Mouse (Mus musculus): ENCODE data around the gene Trim66. TPM values are rescaled to one million over a fixed set of nuclear protein-coding genes. Genes with fewer than 3 reads are reported as not detected.

Trim66 gene
- polyA plus RNA-seq, 1 experiment from 2014 or later = 5.6 TPM

Small RNA genes lying within 50 kb of the gene (microRNA-seq; reads per million reads assigned to microRNA genes)
- gene Gm47284 (ENCODE audit: borderline number of aligned reads) = not detected

Other genes with a start within 250 kb of the Trim66 start
- gene Stk33, start 69.1 kb downstream of the Trim66 start, polyA plus RNA-seq (2015; fragmentation: Nextera tagmentation; extraction: Ambion mirVana) = 4.6 and 5.3 TPM in 2 replicates
- 140 and 145 TPM in 2 replicates for gene Rpl27a, start 11.0 kb upstream of the Trim66 start, polyA plus RNA-seq (2015; fragmentation: Nextera tagmentation; extraction: Ambion mirVana)
- gene St5, start 195.5 kb upstream of the Trim66 start, polyA plus RNA-seq (2015; fragmentation: Nextera tagmentation; extraction: Ambion mirVana) = 49.8 and 52.4 TPM in 2 replicates
- 40.9 and 44.8 TPM in 2 replicates for gene Akip1, start 195.6 kb upstream of the Trim66 start, polyA plus RNA-seq (2015; fragmentation: Nextera tagmentation; extraction: Ambion mirVana)
- gene BC051019, start 215.7 kb upstream of the Trim66 start, polyA plus RNA-seq (2015; fragmentation: Nextera tagmentation; extraction: Ambion mirVana) = 7.4 and 14.7 TPM in 2 replicates
- 0.50 and 0.57 TPM in 2 replicates for gene Ascl3, start 223.6 kb upstream of the Trim66 start, polyA plus RNA-seq (2015; fragmentation: Nextera tagmentation; extraction: Ambion mirVana)
- gene Tmem9b, start 244.7 kb upstream of the Trim66 start, polyA plus RNA-seq (2015; fragmentation: Nextera tagmentation; extraction: Ambion mirVana) = 67.6 and 68.1 TPM in 2 replicates

All from embryonic facial prominence, embryonic 15.5 days (tissue).